Mouse (Mus musculus): ENCODE measurements around the gene Smurf2.
"Not testable (repeated sequence)": the region's sequence is repeated elsewhere in the genome, so short reads cannot be mapped to it uniquely, and the experiment has no call there.

Gene Smurf2

DNA sequence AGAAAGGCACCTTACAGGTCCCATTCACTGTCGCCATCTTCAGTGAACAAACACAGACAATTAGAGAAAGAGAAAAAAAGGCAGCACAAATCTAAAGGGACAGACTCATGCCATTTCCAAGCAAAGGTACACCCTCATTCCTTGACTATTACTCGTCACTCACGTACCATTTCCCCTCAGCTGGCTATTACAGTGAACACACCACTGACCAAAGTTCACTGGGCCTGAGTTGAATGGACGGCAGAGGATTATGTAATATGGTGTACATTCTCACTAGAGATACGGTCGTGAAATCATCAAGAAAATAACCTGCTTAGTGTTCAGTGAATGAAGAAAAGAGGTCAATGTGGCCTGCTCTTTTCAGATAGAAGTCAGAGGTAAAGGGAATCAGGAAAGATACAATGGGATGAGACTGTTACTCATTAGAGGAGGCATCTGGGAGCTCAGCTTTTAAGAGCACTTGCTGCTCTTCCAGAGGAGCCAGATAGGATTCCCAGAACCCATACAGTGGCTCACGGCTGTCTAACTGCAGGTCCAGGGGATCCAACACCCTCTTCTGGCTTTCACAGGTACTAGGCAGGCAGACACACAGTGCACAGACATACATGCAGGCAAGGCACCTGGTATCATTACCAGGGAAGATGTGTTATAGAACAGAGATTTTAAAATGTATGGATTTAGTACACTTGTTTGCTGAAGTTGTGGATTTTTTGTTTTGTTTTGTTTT lies 107.9 kb downstream of the Smurf2 start:
- DNase-seq (ENCODE audit: low spot score) = no peak

DNA sequence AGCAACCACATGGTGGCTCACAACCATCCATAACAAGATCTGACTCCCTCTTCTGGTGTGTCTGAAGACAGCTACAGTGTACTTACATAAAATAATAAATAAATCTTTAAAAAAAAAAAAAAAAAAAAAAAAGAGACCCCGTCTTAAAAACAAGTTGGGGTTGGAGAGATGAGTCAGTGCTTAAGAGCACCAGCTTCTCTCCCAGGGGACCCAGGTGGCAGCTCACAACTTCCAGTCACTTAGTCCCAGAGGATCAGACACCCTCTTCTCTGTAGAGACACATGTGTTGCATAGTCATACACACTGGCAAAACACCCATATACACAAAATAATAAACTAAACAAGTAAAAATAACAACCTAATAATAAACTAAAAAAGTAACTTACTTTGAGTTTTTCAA lies 113.1 kb downstream of the Smurf2 start:
- not testable (repeated sequence) for DNase-seq (ENCODE audit: low spot score)

DNA sequence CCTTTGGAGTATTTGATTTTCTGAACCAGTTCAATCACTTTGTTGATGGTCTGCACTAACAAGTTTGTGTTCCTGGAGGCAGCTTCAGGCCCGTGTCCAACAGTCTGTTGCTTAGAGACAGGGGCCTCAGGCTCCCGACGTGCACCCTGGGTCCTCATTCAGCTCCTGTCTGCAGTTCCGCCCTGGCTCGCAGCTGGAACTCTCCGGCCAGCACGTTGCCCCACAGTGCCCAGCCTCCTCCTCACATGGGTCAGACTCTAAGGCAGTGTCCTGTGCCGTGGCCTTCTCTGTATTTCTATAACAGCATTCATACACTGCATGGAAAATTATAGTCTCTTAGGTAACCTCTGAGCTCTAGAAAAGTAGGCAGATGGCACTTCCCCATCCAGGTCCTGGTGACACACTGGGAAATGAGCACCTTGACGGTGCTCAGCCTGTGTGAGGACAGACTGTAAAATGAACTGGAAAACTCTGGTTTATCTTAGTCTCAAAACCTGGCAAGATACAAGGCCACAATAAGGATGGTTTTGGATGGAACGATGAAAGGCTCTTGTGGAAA lies 118.4 kb downstream of the Smurf2 start:
- no peak for DNase-seq (ENCODE audit: low spot score)

DNA sequence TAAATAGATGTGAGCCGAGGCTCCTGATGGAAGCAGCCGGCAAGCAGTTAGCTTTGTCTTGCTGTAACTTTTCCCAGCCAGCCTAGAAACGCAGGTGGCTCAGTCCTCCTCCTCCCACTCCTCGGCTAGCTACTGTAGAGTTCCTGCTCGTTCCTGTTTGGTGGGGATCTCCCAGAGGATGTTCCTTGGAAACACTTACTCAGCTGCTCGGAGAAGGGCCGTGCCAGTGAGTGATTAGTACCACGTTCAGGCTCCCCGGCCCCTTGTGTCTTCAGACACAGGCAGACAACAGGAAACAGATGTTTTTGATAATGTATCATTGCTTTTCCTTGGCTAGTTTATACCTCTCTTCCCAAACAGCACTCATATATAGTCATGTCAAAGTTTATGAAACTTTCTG lies 124.8 kb downstream of the Smurf2 start:
- DNase-seq (ENCODE audit: low spot score) = no peak

DNA sequence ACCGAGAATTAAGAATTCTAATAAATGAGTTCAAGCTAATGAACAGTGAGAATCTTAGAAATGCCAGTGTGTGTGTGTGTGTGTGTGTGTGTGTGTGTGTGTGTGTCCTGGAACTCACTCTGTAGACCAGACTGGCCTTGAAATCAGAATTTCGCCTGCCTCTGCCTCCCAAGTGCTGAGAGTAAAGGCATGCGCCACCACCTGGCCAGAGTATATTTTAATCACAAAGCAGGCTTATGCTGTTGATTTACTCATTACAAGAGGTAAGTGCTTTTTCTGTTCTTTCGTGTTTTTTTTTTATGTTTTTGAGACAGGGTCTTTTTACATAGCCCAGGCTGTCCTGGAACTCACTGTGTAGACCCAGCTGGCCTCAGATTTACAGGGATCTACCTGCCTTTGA lies 126.7 kb downstream of the Smurf2 start:
- no peak for DNase-seq (ENCODE audit: low spot score)

DNA sequence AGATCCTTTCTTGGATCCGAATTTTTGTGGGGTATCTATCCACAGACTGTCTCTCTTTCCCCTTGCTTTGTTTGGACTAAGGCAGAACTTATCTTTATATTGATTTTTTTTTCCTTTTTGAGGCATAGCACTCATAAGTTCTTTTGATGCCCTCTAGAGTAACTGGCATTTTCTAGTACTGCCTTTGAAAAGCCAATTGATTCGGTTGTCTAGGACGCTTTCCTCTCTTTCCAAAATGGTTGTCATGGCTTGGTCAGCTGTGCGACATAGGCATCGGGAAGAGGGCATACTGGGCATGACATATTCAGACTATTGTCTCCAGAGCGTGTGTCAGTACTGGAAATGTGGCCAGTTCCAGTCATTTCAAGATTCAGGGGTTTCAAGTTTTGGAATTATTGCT lies 130.9 kb downstream of the Smurf2 start:
- DNase-seq (ENCODE audit: low spot score) = no peak

DNA sequence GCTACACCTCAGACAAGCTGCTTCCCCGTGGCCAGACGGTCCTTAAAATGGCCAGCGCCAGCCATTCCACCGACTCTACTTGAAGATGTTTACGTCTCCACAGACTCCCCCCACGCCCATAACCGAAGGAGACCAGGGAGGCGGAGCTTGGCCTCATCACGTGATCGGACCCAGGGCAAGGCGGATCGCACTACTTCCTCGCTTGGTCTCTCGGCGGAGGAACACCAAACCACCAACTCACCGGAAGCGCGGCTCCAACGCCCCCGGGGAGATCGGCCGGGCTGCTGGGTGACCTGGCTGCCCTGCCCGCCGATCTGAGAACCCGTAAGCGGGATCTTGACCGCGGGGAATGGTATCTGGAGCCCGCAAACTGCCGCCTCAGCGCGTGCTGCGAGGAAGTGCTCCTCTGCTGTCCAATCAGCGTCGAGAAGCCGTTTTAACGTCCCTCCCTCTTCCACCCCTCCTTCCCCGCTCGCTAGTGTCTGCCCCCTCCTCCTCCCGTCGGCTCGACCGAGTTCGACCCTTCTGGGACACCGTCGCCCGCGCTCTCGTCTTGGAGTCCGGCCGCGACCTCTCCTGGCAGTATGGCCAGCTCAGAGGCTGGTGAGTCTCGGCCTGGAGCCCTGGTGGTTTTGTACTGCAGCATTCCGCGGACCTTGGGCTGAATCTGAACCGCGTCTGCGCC lies 131.6 kb downstream of the Smurf2 start, which contains the start of the genes Ddx5 and Cep95:
TSS of gene Ddx5 (minus strand) at position 411 of the 685 bp plus-strand sequence.
TSS of gene Cep95 (plus strand) at position 478 of the 685 bp plus-strand sequence.
- DNase-seq (ENCODE audit: low spot score) = peak; percentile 98

DNA sequence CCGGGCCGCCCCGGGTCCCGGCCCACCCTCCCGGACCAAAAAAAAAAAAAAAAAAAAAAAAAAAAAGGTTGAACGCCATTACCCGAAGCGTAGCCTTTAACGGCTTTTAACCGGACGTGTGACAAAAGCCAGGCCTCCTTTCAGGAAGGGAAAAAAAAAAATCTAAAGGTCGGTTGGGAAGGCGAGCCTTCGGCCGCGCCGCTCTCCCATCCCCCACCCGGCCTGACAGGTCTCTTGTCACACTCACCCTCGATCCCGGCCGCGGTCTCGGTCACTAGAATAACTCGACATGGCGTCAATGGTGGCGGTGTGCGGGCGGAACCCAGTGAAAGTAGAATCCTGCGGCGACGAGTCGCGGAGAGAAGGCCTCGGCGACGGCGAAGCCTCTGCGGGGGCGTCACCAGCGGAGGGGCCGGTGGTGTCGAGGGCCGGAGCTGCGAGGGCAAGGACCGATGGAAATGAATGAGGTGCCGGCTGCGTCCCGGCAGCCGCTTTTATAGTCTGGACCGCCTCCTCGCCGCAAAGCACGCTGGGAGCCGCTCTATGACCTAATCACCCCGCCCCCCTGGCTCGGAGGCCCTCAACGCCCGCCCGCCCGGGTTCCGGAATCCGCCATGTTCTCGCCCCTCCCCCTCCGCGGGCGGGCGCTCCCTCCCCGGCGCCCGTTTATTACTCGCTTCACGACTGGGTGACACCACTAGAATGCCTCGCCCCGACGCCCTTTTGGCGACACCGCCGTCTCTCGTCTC lies 132.3 kb downstream of the Smurf2 start:
- peak; percentile 97 for DNase-seq (ENCODE audit: low spot score)

DNA sequence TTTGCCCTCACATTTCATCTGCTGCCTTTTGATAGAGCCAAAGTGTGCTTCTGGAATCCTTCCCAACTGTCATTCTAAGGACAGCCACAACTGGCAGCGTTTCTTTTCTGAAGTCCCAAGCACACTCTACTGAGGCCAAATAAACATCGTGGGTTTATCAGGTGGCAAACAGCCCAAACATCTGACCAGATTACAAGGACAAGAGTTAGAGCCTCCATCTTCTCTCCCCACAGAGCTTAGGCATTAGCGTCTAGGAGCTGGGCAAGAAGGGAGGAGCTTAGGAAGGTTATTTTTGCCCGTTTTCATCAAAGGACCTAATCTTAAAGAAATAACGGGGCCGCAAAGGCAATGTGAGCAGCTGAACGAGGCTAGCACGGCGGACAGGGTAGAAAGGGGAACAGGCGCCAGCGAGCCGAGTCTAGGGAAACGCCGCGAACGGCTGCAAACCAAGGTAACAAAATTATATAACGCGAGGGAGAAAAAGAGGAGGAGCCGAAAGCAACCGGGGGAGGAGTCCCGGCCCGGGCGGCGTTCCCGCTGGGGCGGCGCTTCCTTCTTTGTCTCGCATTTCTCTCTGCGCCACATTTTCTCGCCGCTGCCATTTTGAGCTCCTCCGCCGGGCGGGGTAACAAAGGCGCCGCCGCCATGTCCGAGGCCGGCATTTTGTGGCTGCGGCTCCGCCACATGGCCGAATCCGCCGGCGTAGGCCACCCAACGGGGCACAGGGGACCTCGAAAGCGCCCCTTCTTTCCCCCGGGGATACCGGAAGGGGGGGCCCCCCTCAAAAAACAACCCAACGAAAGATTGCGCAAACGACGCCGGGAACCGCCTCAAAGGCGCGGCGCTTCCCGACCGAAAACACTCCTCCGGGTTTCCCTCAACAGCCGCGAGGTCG lies 133.1 kb downstream of the Smurf2 start:
- DNase-seq (ENCODE audit: low spot score) = peak; percentile 93

DNA sequence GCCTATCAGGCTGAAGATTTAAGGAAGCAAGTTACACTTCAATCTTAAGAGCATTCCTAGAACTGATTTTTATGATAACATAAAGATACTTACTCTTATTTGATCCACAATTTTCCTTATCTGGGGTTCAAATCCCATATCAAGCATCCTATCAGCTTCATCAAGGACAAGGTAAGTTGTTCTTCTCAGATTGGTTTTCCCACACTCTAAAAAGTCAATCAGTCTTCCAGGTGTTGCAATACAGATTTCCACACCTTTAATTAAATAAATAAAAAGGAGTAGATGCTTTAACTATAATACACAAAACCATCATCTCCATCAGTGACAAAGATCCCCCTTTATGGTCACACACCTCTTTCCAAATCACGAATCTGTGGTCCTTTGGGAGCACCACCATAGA lies 135.5 kb downstream of the Smurf2 start:
- no peak for DNase-seq (ENCODE audit: low spot score)

DNA sequence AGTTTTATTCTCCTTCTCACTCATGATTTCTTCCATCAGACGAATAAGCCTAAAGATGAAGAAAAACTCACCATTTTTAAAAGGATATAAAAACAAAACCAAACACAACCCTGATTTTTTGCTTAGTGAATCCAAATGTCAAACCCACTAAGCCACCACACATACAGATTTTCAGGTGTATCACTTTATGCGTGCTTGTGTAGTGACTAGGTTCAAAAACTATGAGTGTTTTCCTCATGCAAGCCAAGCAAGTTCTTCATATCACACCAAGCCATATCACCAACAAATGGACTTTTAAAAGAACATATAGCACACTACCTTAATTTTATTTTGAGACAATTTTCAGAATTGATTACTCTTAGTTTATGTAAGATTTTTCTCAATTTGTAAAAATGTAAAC lies 136.0 kb downstream of the Smurf2 start:
- no peak for DNase-seq (ENCODE audit: low spot score)

DNA sequence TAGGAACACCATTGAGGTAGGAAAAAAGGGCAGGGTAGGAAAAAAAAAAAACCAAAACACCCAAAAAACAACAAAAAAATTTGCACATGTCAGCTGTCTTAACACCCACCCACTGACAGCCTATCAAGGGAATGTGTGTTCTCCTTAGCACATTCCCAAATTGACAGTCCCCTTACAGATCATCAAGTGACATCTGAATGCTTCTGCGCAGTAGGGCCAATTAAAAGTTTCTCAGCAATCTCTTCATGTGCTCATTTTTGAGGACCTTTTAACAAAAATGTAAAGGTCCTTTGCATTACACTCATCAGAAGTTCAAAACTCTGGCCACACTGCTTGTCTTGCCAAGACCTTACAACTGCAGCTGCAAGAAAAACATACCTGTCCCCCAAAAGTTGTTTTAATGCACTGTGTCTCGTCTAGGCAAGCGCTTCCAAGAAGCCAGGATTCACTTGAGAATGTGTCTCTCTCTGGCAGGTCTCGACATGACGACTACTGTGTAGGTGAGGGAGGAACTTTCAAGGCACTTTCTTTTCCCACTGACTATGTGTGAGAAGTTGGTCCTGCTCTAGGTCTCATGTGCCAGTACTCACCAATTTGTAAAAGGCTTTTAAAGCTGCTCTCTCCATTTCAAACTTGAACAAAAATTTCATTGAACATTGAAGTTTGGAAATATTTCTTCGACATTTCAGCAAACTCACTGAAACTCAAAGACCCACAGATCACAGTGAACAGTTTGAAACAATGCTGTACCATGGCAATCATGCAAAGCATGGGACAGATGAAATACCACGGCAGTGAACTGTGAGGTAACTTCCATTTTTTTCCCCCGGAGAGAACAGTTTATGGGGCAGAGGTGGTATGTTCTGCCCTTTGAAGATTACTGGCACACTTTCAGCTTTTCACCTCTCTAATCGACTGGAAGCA lies 137.4 kb downstream of the Smurf2 start:
- DNase-seq (ENCODE audit: low spot score) = no peak

DNA sequence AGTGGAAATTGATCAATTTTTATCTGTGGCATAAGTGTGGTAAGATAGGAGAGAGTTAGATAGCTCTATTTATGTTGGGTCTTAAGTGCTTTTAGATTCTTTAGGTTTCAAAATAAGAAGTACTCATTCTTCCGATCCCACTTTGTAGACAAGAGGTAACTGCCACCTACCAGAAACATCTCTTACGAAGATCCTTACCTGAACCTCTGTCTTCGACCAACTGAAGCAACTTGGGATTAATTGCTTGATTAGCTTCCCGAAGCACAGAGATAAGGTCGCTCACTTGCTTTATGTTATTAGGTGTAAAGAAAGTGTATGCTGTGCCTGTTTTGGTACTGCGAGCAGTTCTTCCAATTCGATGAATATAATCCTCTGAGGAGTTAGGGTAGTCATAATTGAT lies 138.2 kb downstream of the Smurf2 start:
- not testable (repeated sequence) for DNase-seq (ENCODE audit: low spot score)

DNA sequence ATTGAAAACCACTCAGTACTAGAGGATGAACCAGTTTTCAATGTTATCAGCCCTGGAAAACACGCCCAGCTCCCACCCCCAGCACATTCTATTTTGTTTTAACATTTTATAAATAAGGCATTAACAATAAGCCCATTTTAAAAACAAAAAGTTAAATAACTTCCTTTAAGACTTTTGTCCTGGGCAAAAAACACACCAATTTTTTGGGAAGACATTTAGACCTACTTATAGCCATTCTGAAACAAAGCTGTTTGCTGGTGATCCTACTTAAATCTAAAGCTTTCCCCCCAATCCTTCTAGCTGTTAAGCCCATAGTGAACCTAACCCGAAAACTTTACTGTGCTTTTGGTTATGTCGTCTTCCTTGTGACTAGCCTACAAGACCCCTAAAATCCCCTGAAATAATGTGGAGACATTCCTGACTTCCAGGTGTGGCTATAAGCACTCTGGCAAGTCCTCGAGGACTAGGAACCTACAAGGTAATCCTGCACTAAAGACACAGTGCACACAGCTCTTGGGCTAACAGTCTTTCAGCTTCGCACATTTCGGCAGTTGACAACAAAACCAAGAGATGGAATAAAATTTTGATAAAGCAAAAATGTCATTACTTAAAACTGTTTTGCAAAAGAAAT lies 139.8 kb downstream of the Smurf2 start:
- DNase-seq (ENCODE audit: low spot score) = no peak

DNA sequence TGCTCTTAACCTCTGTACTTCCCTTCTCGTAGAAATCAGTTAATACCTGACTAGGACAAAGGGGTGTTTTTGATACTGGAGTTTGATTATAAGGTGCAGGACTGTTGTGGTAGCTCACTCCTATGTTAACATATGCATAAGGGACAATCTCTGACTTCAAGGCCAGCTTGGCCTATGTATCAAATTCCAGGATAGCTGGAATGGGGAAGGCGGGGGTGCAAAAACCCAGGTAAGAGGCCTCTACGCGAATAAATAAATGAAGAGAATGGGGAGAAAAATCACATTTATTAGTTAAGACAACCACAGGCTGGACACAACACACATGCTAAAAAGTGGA lies 140.5 kb downstream of the Smurf2 start:
- DNase-seq (ENCODE audit: low spot score) = no peak

DNA sequence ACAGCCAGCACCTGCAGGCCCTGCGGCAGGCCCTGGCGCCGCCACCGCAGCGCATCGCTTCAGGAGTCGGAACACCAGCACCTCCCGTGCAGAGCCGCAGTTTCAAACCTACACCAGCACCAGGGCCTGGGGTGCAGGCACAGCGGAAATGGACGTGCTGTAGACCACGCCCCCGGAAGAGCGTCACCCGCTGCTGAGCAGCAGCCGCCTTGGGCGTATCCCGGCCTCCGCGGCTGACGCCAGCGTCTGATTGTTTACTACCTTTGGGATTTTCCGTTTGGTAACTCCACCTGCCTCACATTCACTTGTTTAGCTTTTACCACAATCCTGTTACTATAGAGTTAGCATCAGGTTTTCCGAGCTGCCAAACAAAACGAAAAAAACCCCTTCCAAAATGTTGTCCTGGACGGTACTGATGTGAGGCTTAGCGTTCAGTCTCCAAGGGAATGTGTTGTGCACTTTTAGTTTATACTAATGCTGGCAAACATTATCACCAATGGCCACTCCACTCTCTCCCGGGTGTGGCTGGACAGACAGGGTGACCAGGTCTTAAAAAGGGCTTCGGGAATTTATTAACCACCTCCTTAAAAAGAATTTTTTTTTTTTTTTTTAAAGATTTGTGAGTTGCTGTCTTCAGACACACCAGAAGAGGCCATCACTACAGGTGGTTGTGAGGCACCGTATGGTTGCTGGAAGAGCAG lies 141.0 kb downstream of the Smurf2 start, which contains the start of gene Polg2:
TSS of gene Polg2 (minus strand) at position 150 of the 701 bp plus-strand sequence.
- DNase-seq (ENCODE audit: low spot score) = peak; percentile 95

DNA sequence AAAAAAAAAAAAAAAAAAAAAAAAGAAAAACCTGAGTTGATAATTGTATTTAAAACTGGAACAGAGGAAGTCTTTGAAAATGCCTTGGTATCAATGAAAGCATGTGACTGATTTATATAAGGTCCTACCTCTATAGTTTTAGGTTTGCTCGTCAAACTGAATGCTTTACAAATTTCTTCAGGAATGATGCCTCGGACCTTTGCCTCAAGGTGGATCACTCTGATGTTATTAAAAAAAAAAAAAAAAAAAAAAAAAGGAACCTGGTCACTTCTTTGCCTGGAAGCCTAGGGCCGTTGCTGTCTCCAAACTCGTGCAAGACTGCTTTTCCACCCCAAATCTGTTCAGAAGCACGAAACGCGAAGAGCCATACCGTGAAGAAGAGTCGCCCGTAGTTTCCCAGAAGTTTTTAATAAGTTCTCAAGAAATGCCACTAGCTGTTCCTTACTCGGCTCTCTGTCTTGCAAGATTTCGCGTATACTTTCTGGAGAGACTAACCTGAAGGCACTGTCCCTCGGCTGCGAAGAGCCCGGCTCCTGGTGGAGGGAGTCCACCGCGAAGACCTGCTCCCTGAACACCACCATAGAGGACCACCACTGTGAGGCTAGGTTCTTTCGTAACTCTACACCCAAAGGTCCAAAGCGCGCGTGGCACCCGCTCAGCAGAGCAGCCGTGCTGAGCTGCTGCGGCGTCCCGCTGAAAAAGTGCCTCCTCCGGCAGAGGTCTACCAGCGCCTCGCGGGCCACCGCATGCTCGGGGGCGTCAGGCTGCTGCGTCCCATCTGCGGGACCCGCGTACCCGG lies 141.7 kb downstream of the Smurf2 start:
- no peak for DNase-seq (ENCODE audit: low spot score)

DNA sequence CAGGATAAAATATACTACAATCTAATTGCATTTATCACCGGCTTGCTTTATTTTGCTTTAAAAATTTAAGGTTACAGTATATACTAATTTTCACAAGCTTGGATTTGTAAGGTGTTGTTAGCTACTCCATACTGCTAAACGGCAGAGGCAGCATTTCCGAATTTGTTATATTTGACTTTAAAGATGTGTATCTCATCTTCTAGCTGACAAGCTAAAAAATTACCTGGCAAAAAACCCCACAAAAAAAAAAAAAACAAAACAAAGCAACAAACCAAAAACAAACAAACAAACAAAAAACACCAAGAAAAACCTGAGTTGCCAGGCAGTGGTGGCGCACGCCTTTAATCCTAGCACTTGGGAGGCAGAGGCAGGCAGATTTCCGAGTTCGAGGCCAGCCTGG lies 142.4 kb downstream of the Smurf2 start:
- DNase-seq (ENCODE audit: low spot score) = no peak
